Mouse (Mus musculus) ES-Bruce4 (cell line): Measurements from ENCODE around the gene Smc2.

ENCODE experiments used
- CTCF ChIP-seq: IDR thresholded peaks from one replicate; pipeline ENCODE4 v1.8.1; 2011; ENCODE audit warnings: low read depth, low read length
- EP300 ChIP-seq: IDR thresholded peaks from 2 replicates; pipeline ENCODE4 v1.6.1; 2011; ENCODE audit warnings: low read depth, low read length; ENCODE audit not compliant: insufficient read depth
- POLR2A ChIP-seq: IDR thresholded peaks from one replicate; pipeline ENCODE4 v1.8.1; 2011; ENCODE audit warnings: low read length; ENCODE audit not compliant: insufficient read depth

DNA sequence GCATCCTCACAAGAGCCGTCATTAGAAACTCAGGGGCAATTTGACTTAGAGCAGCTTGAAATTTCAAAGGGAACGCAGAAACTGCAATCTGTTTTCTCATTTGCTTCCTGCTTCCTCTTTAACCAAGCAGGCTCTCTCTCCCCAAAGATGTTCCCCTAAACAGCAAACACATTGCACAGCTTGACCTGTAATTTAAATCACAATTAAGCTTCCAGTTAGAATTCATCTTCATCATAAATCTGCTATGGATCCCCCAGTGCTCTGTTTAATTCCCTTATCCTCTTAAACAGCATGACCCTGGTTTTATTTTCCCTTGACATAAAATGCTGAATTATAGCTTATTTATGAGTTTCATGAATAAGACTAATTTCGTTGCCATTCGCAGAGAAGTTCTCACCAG is 15.4 kb upstream of the Smc2 start:
- TF ChIP-seq CTCF (no peak), EP300 (no peak), POLR2A (no peak)
